Mouse (Mus musculus): Measurements from ENCODE around the gene Itgb5. TPM values are rescaled to one million over a fixed set of nuclear protein-coding genes. Genes with fewer than 3 reads are reported as not detected.

The Itgb5 gene
- total and polyA plus RNA-seq, 3 experiments = 0.85 to 20.1 (median 1.8) TPM

DNA sequence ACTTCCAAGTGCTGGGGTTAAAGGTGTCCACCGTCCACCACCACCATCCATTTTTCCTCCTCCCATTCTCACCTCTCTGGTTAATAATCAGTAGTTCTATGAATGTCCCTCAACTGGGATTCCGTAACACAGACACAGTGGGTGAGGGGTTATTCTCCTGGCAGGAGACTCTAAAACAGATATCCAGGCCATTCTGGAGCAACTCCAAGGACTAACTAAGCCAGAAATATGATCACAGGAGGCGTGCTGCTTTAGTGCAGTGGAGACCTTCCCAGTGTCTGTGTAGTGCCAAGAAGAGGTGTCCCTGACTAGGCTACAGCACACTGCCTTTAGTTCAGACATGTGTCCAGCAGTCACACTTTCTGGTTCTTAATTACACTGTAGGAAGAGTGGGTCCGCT, 53.1 kb downstream of the Itgb5 start:
- Histone ChIP-seq H3K4me2 (ENCODE audit: insufficient read depth, low read depth, poor library complexity, severe bottlenecking) (no peak overlapping the region), H3K4me3 (replicated peaks in 1 of 3; ENCODE audit: low read depth in 2 of 3, low read length in 2 of 3, poor library complexity in 1 of 3) (no peak overlapping the region), H3K79me2 (replicated peaks; ENCODE audit: control insufficient read depth, extremely low read depth, insufficient read depth, poor library complexity, severe bottlenecking) (no peaks in the 10 kb centered on the region), H3K27me3 (replicated peaks) (no peaks in the 10 kb centered on the region), H3K4me1 (ENCODE audit: control insufficient read depth in 1 of 2, insufficient read depth in 2 of 2) (peaks cover 0 to 5% of the 10 kb centered on the region in 2 experiments; a peak in 1 of 4 replicates), H3K9ac (ENCODE audit: insufficient read depth, low read depth) (no peak overlapping the region), H3K36me3 (replicated peaks in 1 of 2; ENCODE audit: control insufficient read depth in 1 of 2, insufficient read depth in 1 of 2, low read length in 1 of 2) (no peaks in the 10 kb centered on the region), H3K9me3 (replicated peaks; ENCODE audit: low read length) (no peaks in the 10 kb centered on the region), H3K27ac (ENCODE audit: insufficient read depth, low read depth) (no peak overlapping the region)
- dilution Hi-C loops (cut with MboI; ENCODE audit: extremely low pct_ligation_motif_present, extremely low pct_unique_long_range_greater_than_20kb, low sequenced_read_pairs) = no loop called here
- in situ Hi-C loops (cut with MboI; ENCODE audit: low pct_ligation_motif_present, low pct_unique_long_range_greater_than_20kb, low sequenced_read_pairs) = no loop called here
- TF ChIP-seq NELFE (IDR thresholded peaks at IDR 0.05; ENCODE audit: low read depth, low read length) (no peak), ZKSCAN1 (IDR thresholded peaks at IDR 0.05; ENCODE audit: borderline replicate concordance, low read depth, low read length) (no peak), CTCF (conservative IDR thresholded peaks at IDR 0.05 in 1 of 2, IDR thresholded peaks at IDR 0.05 in 1 of 2; ENCODE audit: low read depth in 2 of 2, low read length in 2 of 2) (no peak), SIN3A (IDR thresholded peaks at IDR 0.05; ENCODE audit: low read length) (no peak), CHD1 (IDR thresholded peaks at IDR 0.05; ENCODE audit: low read depth, low read length) (no peak), RAD21 (IDR thresholded peaks at IDR 0.05; ENCODE audit: low read depth, low read length) (no peak), MEF2A (IDR thresholded peaks at IDR 0.05; ENCODE audit: borderline replicate concordance, low read depth, low read length) (no peak), GABPA (IDR thresholded peaks at IDR 0.05; ENCODE audit: insufficient replicate concordance, low read depth, low read length) (no peak), UBTF (IDR thresholded peaks at IDR 0.05; ENCODE audit: low read depth, low read length) (no peak), E2F4 (IDR thresholded peaks at IDR 0.05; ENCODE audit: insufficient replicate concordance, low read depth, low read length) (no peak)
- no peak for DNase-seq (ENCODE audit: extremely low read depth)

DNA sequence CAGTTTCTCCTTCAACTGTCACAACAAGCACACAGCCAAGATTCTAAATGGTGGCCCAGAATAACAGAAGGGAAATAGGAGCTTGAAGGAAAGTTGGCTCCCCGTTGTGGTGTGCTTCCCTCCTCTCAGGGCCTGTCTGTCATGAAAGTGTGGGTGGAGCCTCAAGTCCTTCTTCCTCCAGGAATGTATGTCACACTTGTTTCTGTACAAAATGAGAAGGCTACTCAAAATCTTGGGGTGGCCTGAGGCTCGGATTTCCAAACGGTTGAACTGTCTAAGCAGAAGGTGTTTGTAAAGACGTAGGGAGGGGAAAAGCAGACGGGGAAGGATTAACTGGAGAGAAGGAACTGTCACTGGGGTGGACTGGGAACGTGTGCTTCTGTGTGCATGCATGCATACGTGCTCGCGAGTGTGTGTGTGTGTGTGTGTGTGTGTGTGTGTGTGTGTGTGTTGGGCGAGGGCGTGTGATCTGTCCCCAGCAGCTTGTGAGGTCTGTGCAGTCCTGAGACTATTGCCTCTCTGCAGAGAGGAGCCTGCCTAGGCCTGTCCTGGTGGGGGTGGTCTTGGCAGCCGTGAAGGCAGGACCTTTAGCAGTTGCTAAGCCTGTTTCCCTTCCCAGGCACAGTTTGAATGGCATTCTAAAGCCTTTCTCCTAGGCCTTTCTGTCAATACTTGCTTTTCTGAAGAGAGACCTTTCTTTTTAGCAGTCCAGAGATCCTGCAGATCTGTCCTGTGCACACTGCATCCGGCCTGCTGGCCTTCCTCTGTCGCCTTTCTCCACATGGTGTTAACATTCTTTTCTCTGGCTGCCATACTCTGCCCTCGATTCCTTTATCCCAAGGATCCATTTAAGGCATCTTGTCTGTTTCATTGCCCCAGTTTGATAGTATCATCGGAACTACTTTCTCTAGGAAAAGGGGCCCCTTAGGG, 53.8 kb downstream of the Itgb5 start:
- no peaks in the 10 kb centered on the region for H3K9me3 ChIP-seq (replicated peaks; ENCODE audit: low read length)
- peaks cover 0 to 5% of the 10 kb centered on the region in 2 experiments; a peak in 1 of 4 replicates for H3K4me1 ChIP-seq (ENCODE audit: control insufficient read depth in 1 of 2, insufficient read depth in 2 of 2)
- no peaks in the 10 kb centered on the region for H3K79me2 ChIP-seq (replicated peaks; ENCODE audit: control insufficient read depth, extremely low read depth, insufficient read depth, poor library complexity, severe bottlenecking)
- DNase-seq (ENCODE audit: extremely low read depth) = no peak
- TF ChIP-seq E2F4 (IDR thresholded peaks at IDR 0.05; ENCODE audit: insufficient replicate concordance, low read depth, low read length) (no peak), KAT2A (IDR thresholded peaks at IDR 0.05; ENCODE audit: insufficient replicate concordance, low read length) (no peak), MAX (IDR thresholded peaks at IDR 0.05; ENCODE audit: low read length) (no peak), ELF1 (IDR thresholded peaks at IDR 0.05; ENCODE audit: low read depth, low read length) (no peak), IRF4 (IDR thresholded peaks at IDR 0.05; ENCODE audit: low read depth, low read length) (no peak), SMC3 (IDR thresholded peaks at IDR 0.05; ENCODE audit: low read depth, low read length) (no peak), BHLHE40 (IDR thresholded peaks at IDR 0.05; ENCODE audit: low read depth, low read length) (no peak)
- no peak overlapping the region for H3K4me2 ChIP-seq (ENCODE audit: insufficient read depth, low read depth, poor library complexity, severe bottlenecking)
- no peak overlapping the region for H3K9ac ChIP-seq (ENCODE audit: insufficient read depth, low read depth)
- dilution Hi-C loops (cut with MboI; ENCODE audit: extremely low pct_ligation_motif_present, extremely low pct_unique_long_range_greater_than_20kb, low sequenced_read_pairs) = no loop called here
- in situ Hi-C loops (cut with MboI; ENCODE audit: low pct_ligation_motif_present, low pct_unique_long_range_greater_than_20kb, low sequenced_read_pairs) = no loop called here
- no peaks in the 10 kb centered on the region for H3K36me3 ChIP-seq (replicated peaks in 1 of 2; ENCODE audit: control insufficient read depth in 1 of 2, insufficient read depth in 1 of 2, low read length in 1 of 2)
- H3K4me3 ChIP-seq (replicated peaks in 1 of 3; ENCODE audit: low read depth in 2 of 3, low read length in 2 of 3, poor library complexity in 1 of 3) = no peak overlapping the region
- no peak overlapping the region for H3K27ac ChIP-seq (ENCODE audit: insufficient read depth, low read depth)
- H3K27me3 ChIP-seq (replicated peaks) = no peaks in the 10 kb centered on the region

Data from CH12.LX (cell line).